ENCODE assay signal across 1 mouse cellular context in genomic region chr8:70195762-70196161, GRCm38 (mm10).
TF ChIP-seq lines count a peak whose summit lies in the region.

No protein-coding gene starts in this region.

TF ChIP-seq in MEL, 35 proteins besides CTCF, POLR2A, EP300 and RAD21:
- no peak for TF ChIP-seq TBP (IDR thresholded peaks at IDR 0.05; ENCODE audit: low read depth, low read length)
- TF ChIP-seq MAFK (IDR thresholded peaks at IDR 0.05; ENCODE audit: borderline replicate concordance, low read depth, low read length) = no peak
- no peak for TF ChIP-seq ZNF384 (IDR thresholded peaks at IDR 0.05; ENCODE audit: low read depth, low read length)
- TF ChIP-seq ZMIZ1 (IDR thresholded peaks at IDR 0.05; ENCODE audit: low read depth, low read length) = no peak
- TF ChIP-seq CHD1 (IDR thresholded peaks at IDR 0.05; ENCODE audit: low read depth, low read length) = no peak
- TF ChIP-seq RCOR1 (IDR thresholded peaks at IDR 0.05; ENCODE audit: low read depth, low read length) = no peak
- no peak for TF ChIP-seq TAL1 (IDR thresholded peaks at IDR 0.05; ENCODE audit: low read length)
- no peak for TF ChIP-seq SIN3A (IDR thresholded peaks at IDR 0.05; ENCODE audit: low read length)
